Mouse (Mus musculus) thymus, adult 2 months (tissue): ENCODE data around the gene Fermt3.

Source experiments
- CTCF ChIP-seq: fragments of 200-500 bp; IDR thresholded peaks from 2 replicates; pipeline ENCODE4 v1.5.1; 2012; ENCODE audit warnings: mild to moderate bottlenecking, control low read depth, low read length, moderate library complexity, borderline replicate concordance; ENCODE audit not compliant: control insufficient read depth, poor library complexity, insufficient read depth; ENCODE audit errors: extremely low read depth
- POLR2A ChIP-seq: fragments of 200-500 bp; IDR thresholded peaks from 2 replicates; pipeline ENCODE4 v1.6.1; 2012; ENCODE audit warnings: mild to moderate bottlenecking, low read length, control low read depth, moderate library complexity; ENCODE audit not compliant: control insufficient read depth, poor library complexity, insufficient read depth; ENCODE audit errors: extremely low read depth

DNA sequence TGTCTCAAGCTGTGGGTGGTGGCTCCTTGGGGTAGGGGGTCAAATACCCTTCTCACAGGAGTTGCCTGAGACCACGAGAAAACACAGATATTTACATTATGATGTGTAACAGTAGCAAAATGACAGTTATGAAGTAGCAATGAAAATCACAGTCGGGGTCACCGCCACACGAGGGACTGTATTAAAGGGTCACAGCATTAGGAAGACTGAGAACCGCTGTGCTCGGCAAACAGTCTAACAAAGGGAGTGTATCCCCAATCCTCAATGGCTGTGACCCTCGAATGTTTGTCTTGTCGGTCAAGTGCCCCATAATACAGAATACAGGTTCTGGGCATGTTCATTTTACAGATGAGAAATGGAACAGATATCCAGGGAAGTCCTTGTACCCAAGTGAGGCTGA is 25.3 kb downstream of the Fermt3 start:
- TF ChIP-seq POLR2A: no peak
- no peak for TF ChIP-seq CTCF
